Mouse (Mus musculus): ENCODE results near the gene Zkscan2.

Zkscan2 gene

GRCm38 (mm10) chr7:123442079-123442478 lies 58.2 kb downstream of the Zkscan2 start:
- no peak for DNase-seq (ENCODE audit: low read depth in 1 of 2, low spot score in 2 of 2)

GRCm38 (mm10) chr7:123431206-123431605 lies 69.0 kb downstream of the Zkscan2 start:
- DNase-seq (ENCODE audit: low read depth in 1 of 2, low spot score in 2 of 2) = no peak

- no peak for DNase-seq (ENCODE audit: low read depth in 1 of 2, low spot score in 2 of 2)
These were observed 69.9 kb downstream of the Zkscan2 start for GRCm38 (mm10) chr7:123430411-123430705.

GRCm38 (mm10) chr7:123429624-123430410 lies 70.4 kb downstream of the Zkscan2 start:
- peak; percentile 29 to 42 for DNase-seq (ENCODE audit: low read depth in 1 of 2, low spot score in 2 of 2)

Data from monocyte, adult 2 months (primary cell).